Mouse (Mus musculus) embryonic fibroblast, embryonic 13.5 days (primary cell): Measurements from ENCODE around the gene 4921524J17Rik. TPM values are rescaled to one million over a fixed set of nuclear protein-coding genes. Genes with fewer than 3 reads are reported as not detected.

ENCODE experiments used
- H3K27ac ChIP-seq: 2 replicates; pipeline ENCODE4 v1.5.1; 2012; ENCODE audit warnings: low read length, control low read depth, inconsistent platforms; ENCODE audit not compliant: insufficient read depth
- H3K4me1 ChIP-seq: 2 replicates; pipeline ENCODE4 v1.6.1; 2011; ENCODE audit warnings: low read length; ENCODE audit not compliant: control insufficient read depth, insufficient read depth
- H3K4me3 ChIP-seq: 2 replicates; pipeline ENCODE4 v1.5.1; 2011; ENCODE audit warnings: mild to moderate bottlenecking, control low read depth, low read length; ENCODE audit not compliant: insufficient read depth
- CTCF ChIP-seq: IDR thresholded peaks from 2 replicates; pipeline ENCODE4 v1.5.1; 2011; ENCODE audit warnings: mild to moderate bottlenecking, control low read depth, low read length, moderate library complexity, borderline replicate concordance; ENCODE audit not compliant: insufficient read depth
- POLR2A ChIP-seq: IDR thresholded peaks from 2 replicates; pipeline ENCODE4 v1.6.1; 2011; ENCODE audit warnings: low read depth, mild to moderate bottlenecking, control low read depth, low read length, moderate library complexity
- polyA plus RNA-seq: library from polyadenylated mRNA; stranded (reverse); fragments of >200 nt; gene quantifications from 2 replicates; pipeline ENCODE4 v1.2.4, GENCODE M21; 2011; ENCODE audit warnings: low read depth; ENCODE audit not compliant: missing spikeins, insufficient read length

4921524J17Rik gene
- polyA plus RNA-seq, 1 experiment = 62.5 TPM

GRCm38 (mm10) chr8:85464316-85464715 lies 31.7 kb upstream of the 4921524J17Rik start:
- TF ChIP-seq POLR2A (no peak), CTCF (no peak)
- no peaks in the 10 kb centered on the region for H3K4me1 ChIP-seq

DNA sequence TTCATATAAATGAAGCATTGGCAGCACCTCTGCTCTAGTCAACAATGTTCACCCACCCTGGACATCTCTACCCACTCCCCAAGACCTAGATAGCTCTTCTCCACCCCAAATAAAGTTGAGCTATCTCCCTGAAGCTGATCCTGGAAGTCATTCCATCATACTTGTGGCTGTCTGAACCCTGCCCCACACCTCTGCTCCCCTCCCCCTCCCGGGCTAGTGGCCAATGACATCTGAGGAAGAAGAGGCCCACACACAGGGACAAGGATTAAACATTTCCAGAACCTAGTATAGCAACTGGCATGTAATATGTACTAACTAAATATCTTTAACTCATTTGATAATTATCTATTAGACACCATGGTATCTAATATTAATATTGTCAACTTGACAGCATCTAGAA lies 29.8 kb upstream of the 4921524J17Rik start:
- Histone ChIP-seq H3K27ac (no peak overlapping the region), H3K4me3 (no peak overlapping the region), H3K4me1 (no peaks in the 10 kb centered on the region)
- no peak for TF ChIP-seq POLR2A
- TF ChIP-seq CTCF = no peak

More at GRCm38 (mm10) chr8:85464316-85464715, 31.7 kb upstream of the 4921524J17Rik start:
- no peak overlapping the region for H3K27ac ChIP-seq
- no peak overlapping the region for H3K4me3 ChIP-seq

- Histone ChIP-seq H3K4me3 (no peak overlapping the region), H3K4me1 (no peaks in the 10 kb centered on the region), H3K27ac (no peak overlapping the region)
- peak; percentile 42; the same call in 1 of the 2 replicates for TF ChIP-seq CTCF
- no peak for TF ChIP-seq POLR2A
Measured at GRCm38 (mm10) chr8:85461377-85461776, 28.7 kb upstream of the 4921524J17Rik start.

DNA sequence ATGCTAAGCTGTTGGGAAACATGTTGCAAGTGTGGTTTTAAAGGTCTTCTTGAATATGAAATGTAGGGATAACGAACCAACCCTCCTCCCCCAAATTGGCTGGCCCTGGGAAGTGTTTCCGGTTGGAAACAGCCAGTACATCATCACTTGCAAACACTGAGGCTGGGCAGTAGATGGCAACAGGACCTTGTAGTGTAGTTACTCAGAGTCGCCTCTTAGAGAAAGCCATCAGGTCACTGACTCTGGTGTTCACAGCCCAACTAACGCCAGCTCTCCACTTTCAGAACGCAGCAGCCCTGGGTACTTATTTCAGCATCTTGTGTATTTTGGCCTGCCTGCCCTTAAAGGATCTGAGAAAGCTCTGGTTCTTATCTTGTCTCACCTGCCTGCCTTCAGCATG lies 28.2 kb upstream of the 4921524J17Rik start:
- TF ChIP-seq CTCF = no peak
- TF ChIP-seq POLR2A = no peak
- Histone ChIP-seq H3K4me1 (no peaks in the 10 kb centered on the region), H3K4me3 (no peak overlapping the region), H3K27ac (no peak overlapping the region)

DNA sequence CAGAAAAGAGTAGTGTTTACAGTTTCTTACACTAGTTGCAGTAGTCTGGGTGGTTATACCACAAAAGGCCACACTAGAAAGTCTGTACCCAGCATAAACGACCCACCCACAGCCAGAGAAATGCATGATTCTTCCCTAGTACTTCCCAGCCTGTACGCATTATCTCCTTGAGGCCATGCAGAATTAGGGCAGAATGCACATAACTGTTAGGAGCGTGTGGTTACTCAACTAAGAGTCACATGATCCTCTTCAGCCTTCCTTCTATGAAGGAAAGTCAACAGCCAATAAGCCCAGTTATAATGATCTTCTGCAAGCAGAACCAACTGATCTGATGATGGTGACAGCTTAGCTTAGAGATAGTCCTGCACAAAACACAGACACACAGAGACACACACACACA lies 26.9 kb upstream of the 4921524J17Rik start:
- Histone ChIP-seq H3K4me1 (no peaks in the 10 kb centered on the region), H3K4me3 (no peak overlapping the region)
- TF ChIP-seq POLR2A (no peak), CTCF (no peak)

DNA sequence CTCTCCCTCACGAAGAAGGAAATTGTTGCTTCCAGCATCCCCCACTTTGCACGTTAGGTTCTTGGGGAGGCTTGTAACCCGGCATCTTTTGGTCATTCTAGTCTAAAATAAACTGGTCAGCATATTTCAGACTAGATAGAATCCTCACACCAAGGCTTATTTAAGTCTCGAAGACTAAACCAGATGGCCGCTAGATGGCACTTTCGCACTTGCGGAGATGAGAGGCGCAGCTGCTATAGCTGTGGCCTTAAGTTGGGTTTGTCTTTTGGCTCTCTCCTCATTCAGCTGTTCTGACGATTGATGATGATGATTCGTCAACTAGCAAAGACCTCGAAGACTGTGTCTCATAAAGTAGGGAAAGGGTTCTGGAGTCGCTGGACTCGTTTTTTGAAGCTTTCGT lies 23.9 kb upstream of the 4921524J17Rik start:
- TF ChIP-seq CTCF = peak; percentile 77
- no peak for TF ChIP-seq POLR2A
- no peak overlapping the region for H3K4me3 ChIP-seq

More for the DNA sequence above, 26.9 kb upstream of the 4921524J17Rik start:
- no peak overlapping the region for H3K27ac ChIP-seq

GRCm38 (mm10) chr8:85454750-85455149 lies 22.1 kb upstream of the 4921524J17Rik start:
- Histone ChIP-seq H3K27ac (no peak overlapping the region), H3K4me1 (no peaks in the 10 kb centered on the region), H3K4me3 (no peak overlapping the region)
- TF ChIP-seq POLR2A (no peak), CTCF (no peak)

More for the DNA sequence above, 23.9 kb upstream of the 4921524J17Rik start:
- no peaks in the 10 kb centered on the region for H3K4me1 ChIP-seq
- H3K27ac ChIP-seq = no peak overlapping the region

DNA sequence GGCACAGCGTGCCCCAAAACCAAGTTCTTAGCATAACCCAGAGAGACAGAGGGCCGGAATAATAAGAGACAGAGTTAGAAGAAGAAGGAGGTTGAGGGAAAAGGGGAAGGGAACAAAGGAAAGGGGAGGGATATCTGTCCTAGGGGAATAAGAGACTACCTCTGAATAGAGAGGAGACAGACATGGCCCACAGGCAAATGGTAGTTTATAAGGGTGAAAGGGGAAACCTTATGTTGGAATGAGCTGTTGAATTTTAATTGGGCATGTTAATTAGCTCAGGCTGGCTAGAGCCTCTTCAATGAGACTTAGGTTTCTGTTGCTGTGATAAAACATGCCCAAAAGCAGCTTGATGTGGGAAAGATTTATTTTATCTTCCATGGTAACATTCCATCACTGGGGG lies 20.6 kb upstream of the 4921524J17Rik start:
- Histone ChIP-seq H3K4me3 (no peak overlapping the region), H3K27ac (no peak overlapping the region), H3K4me1 (no peaks in the 10 kb centered on the region)
- no peak for TF ChIP-seq CTCF
- no peak for TF ChIP-seq POLR2A

DNA sequence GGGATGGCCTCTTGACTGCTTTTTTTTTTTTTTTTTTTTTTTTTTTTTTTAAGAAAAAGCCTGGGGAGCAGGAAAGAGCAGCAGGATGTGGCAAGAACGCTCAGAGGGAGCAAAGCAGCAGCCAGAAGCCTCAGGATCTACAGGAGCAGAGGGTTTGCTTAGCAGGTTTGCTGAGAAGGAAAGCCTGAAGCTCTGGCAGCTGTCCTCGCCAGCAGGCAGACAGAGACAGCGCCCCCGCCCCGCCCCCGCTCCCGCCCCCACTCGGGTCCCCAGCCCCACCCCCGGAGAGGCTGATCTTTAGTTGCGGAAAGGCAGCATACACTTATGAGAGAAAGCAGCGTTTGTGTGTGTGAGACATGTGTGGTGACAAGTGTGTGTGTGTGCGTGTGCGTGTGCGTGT lies 19.7 kb upstream of the 4921524J17Rik start:
- Histone ChIP-seq H3K4me3 (no peak overlapping the region), H3K4me1 (no peaks in the 10 kb centered on the region), H3K27ac (no peak overlapping the region)
- TF ChIP-seq POLR2A = no peak
- no peak for TF ChIP-seq CTCF

GRCm38 (mm10) chr8:85450335-85450734 lies 17.7 kb upstream of the 4921524J17Rik start:
- no peak overlapping the region for H3K4me3 ChIP-seq
- H3K4me1 ChIP-seq = no peaks in the 10 kb centered on the region
- no peak overlapping the region for H3K27ac ChIP-seq
- no peak for TF ChIP-seq CTCF
- TF ChIP-seq POLR2A = no peak
